In the genomic region with DNA sequence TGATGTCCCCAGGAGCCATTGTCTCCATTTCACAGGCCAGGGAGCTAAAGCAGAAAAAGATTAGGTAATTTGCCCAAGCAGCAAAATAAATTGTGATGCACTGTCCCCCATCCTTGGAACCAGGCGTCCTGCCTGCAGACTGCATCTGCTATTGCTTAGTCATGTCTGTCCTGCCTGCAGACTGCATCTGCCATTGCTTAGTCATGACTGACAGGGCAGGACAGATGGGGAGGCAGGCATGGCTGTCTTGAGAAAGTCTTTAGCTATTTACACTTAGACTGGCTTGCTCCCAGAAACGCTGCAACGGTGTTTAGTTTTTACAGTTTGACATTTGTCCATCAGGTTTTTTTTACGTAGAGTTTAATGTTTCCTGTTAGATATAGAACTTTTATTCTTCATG, we compare ENCODE assay signal across 10 mouse cellular contexts. TPM values are rescaled to one million over a fixed set of nuclear protein-coding genes. Genes with fewer than 3 reads are reported as not detected.
DNase-seq lines count a peak whose midpoint lies in the region; ATAC-seq lines count a peak whose summit lies in the region.
"Had no signal": no experiment of that assay in that cellular context is flagged by ENCODE, and none has a peak within 500 bp of the region (broad histone marks: within the 10 kb centered on the region; RNA-seq: fewer than 3 reads in every experiment).

No protein-coding gene starts in this region.

- no peak overlapping the region for H3K9ac ChIP-seq in embryonic facial prominence, embryonic 11.5 days (replicated peaks; ENCODE audit: low read length)
- H3K9ac ChIP-seq: heart, embryonic 15.5 days; stomach, embryonic 15.5 days had no signal

- no peaks in the 10 kb centered on the region for H3K9me3 ChIP-seq in embryonic facial prominence, embryonic 11.5 days (replicated peaks; ENCODE audit: control insufficient read depth, low read length)
- H3K9me3 ChIP-seq: heart, embryonic 15.5 days; stomach, embryonic 15.5 days had no signal

- no peaks in the 10 kb centered on the region for H3K36me3 ChIP-seq in embryonic facial prominence, embryonic 11.5 days (replicated peaks; ENCODE audit: control insufficient read depth, insufficient read depth, low read depth, low read length)
- H3K36me3 ChIP-seq: heart, embryonic 15.5 days; stomach, embryonic 15.5 days had no signal

- ATAC-seq in embryonic facial prominence, embryonic 11.5 days (replicated peaks; ENCODE audit: insufficient number of reproducible peaks, low FRiP score, low TSS enrichment, low read depth) = no peak

- no peak overlapping the region for H3K27ac ChIP-seq in embryonic facial prominence, embryonic 11.5 days (replicated peaks; ENCODE audit: low read depth, low read length)
- H3K27ac ChIP-seq: heart, embryonic 15.5 days; stomach, embryonic 15.5 days had no signal

- no peak overlapping the region for H3K4me3 ChIP-seq in embryonic facial prominence, embryonic 11.5 days (ENCODE audit: low read depth, low read length)
- H3K4me3 ChIP-seq: heart, embryonic 15.5 days; stomach, embryonic 15.5 days had no signal

- no peaks in the 10 kb centered on the region for H3K27me3 ChIP-seq in embryonic facial prominence, embryonic 11.5 days (ENCODE audit: control insufficient read depth, insufficient read depth, low read length)
- H3K27me3 ChIP-seq: heart, embryonic 15.5 days had no signal

- DNase-seq in cerebellum, postnatal 10 days = peak; percentile 30 to 38
- DNase-seq in cerebellum, adult 11-12 months = no peak
- DNase-seq in lung, postnatal 14 days = peak; percentile 17
- no peak for DNase-seq in lung, postnatal 36 days
- peak; percentile 58 for DNase-seq in embryonic facial prominence, embryonic 11.5 days (ENCODE audit: low spot score)
- DNase-seq in right cerebral cortex, adult 2 months (ENCODE audit: low spot score in 2 of 2) = peak; percentile 51 to 69
- no peak for DNase-seq in urinary bladder, postnatal 10 days (ENCODE audit: low spot score)
- DNase-seq in cerebellum, adult 11 months = no peak

- no peaks in the 10 kb centered on the region for H3K4me1 ChIP-seq in embryonic facial prominence, embryonic 11.5 days (ENCODE audit: control insufficient read depth, insufficient read depth, low read length)

- 50% methylated on average over 4 of the region's 4 CpGs for WGBS in embryonic facial prominence, embryonic 11.5 days

- H3K4me2 ChIP-seq in embryonic facial prominence, embryonic 11.5 days (ENCODE audit: low read depth, low read length) = no peak overlapping the region
- H3K4me2 ChIP-seq: heart, embryonic 15.5 days; stomach, embryonic 15.5 days had no signal

RNA-seq across cellular contexts. Expression of a gene that starts 19.5 kb away (rescaled TPM):
- polyA plus RNA-seq in embryonic facial prominence, embryonic 11.5 days (2014; fragmentation: Nextera tagmentation; extraction: Ambion mirVana) = 0.20 and 0.27 TPM in 2 replicates
- polyA plus RNA-seq: heart, embryonic 15.5 days had no signal

RNA-seq across cellular contexts. Expression of a gene that starts 33.6 kb away (rescaled TPM):
- polyA plus RNA-seq in embryonic facial prominence, embryonic 11.5 days (2014; fragmentation: Nextera tagmentation; extraction: Ambion mirVana) = 1.2 and 1.5 TPM in 2 replicates

RNA-seq across cellular contexts. Expression of a gene that starts 50.4 kb away (rescaled TPM):
- 0.20 and 0.67 TPM in 2 replicates for polyA plus RNA-seq in embryonic facial prominence, embryonic 11.5 days (2014; fragmentation: Nextera tagmentation; extraction: Ambion mirVana)

Comparison
In these comparisons a context has a peak if more than half of its experiments do, and no peak if none do; other contexts are left out.
1. DNase-seq: peak in cerebellum, postnatal 10 days (2 of 2), lung, postnatal 14 days (single experiment), embryonic facial prominence, embryonic 11.5 days (single experiment) and right cerebral cortex, adult 2 months (2 of 2); none in cerebellum, adult 11-12 months (single experiment), lung, postnatal 36 days (single experiment), urinary bladder, postnatal 10 days (single experiment) and cerebellum, adult 11 months (single experiment).